Mouse (Mus musculus) hindbrain, embryonic 14.5 days (tissue): ENCODE measurements around the gene Ostf1. TPM values are rescaled to one million over a fixed set of nuclear protein-coding genes. Genes with fewer than 3 reads are reported as not detected.

Experiments
- ATAC-seq: fragments of 200-750 bp; cut with Nextera tagmentation; 2 replicates; pipeline ENCODE4 v1.8.0; 2017; ENCODE audit warnings: moderate number of reproducible peaks, mild to moderate bottlenecking, moderate TSS enrichment, moderate library complexity; ENCODE audit not compliant: low FRiP score
- DNase-seq: peaks from one replicate; pipeline ENCODE4 v3.0.0-alpha.2; 2015; ENCODE audit warnings: low spot score
- H3K27ac ChIP-seq: fragments of 300-500 bp; sonication (generic); 2 replicates; pipeline ENCODE4 v1.5.1; 2014; ENCODE audit warnings: mild to moderate bottlenecking, moderate library complexity
- H3K27me3 ChIP-seq: fragments of 300-500 bp; sonication (generic); 2 replicates; pipeline ENCODE4 v1.6.1; 2014; ENCODE audit warnings: mild to moderate bottlenecking, low read length, mixed read lengths; ENCODE audit not compliant: control insufficient read depth, insufficient read depth
- H3K36me3 ChIP-seq: fragments of 300-500 bp; sonication (generic); replicated peaks from 2 replicates; pipeline ENCODE4 v1.6.1; 2014; ENCODE audit not compliant: control insufficient read depth, insufficient read depth
- H3K4me1 ChIP-seq: fragments of 300-500 bp; sonication (generic); replicated peaks from 2 replicates; pipeline ENCODE4 v1.6.1; 2014; ENCODE audit warnings: antibody characterized with exemption, low read length, mixed read lengths; ENCODE audit not compliant: control insufficient read depth, insufficient read depth
- H3K4me2 ChIP-seq: fragments of 300-500 bp; sonication (generic); replicated peaks from 2 replicates; pipeline ENCODE4 v1.6.1; 2014; ENCODE audit warnings: mild to moderate bottlenecking, moderate library complexity
- H3K4me3 ChIP-seq: fragments of 300-500 bp; sonication (generic); replicated peaks from 2 replicates; pipeline ENCODE4 v1.5.1; 2014; ENCODE audit warnings: mild to moderate bottlenecking, low read length
- H3K9ac ChIP-seq: fragments of 300-500 bp; sonication (generic); 2 replicates; pipeline ENCODE4 v1.6.1; 2014
- H3K9me3 ChIP-seq: fragments of 300-500 bp; sonication (generic); 2 replicates; pipeline ENCODE4 v1.6.1; 2016; ENCODE audit warnings: low read length; ENCODE audit not compliant: control insufficient read depth
- WGBS: fragments of 180-500 bp; shearing (Covaris S2); extraction: QIAGEN DNeasy Blood & Tissue Kit; methylation state at CpG from one replicate; pipeline ENCODE4 v1.1.7; 2014; 5-methylcytosine and 5-hydroxymethylcytosine counted together
- polyA plus RNA-seq: library from polyadenylated mRNA; unstranded; fragments of >200 nt; fragmentation: Nextera tagmentation; extraction: Ambion mirVana; gene quantifications from 2 replicates; pipeline ENCODE4 v1.2.1, GENCODE M21; 2014

The Ostf1 gene
- polyA plus RNA-seq, 1 experiment from 2014 or later = 54.3 TPM

- no peak overlapping the region for H3K9ac ChIP-seq
- ATAC-seq (no peak), DNase-seq (no peak)
- H3K27me3 ChIP-seq = no peaks in the 10 kb centered on the region
- H3K9me3 ChIP-seq = no peaks in the 10 kb centered on the region
- WGBS = 87% methylated on average over 6 of the region's 6 CpGs
- no peak overlapping the region for H3K4me3 ChIP-seq
- H3K27ac ChIP-seq = no peak overlapping the region
- H3K36me3 ChIP-seq = no peaks in the 10 kb centered on the region
- no peak overlapping the region for H3K4me2 ChIP-seq
- H3K4me1 ChIP-seq = no peaks in the 10 kb centered on the region
These were observed 16.9 kb upstream of the Ostf1 start for GRCm38 (mm10) chr19:18648558-18648945.

- H3K4me2 ChIP-seq = no peak overlapping the region
- H3K9me3 ChIP-seq = no peaks in the 10 kb centered on the region
- no peak overlapping the region for H3K9ac ChIP-seq
- DNase-seq = no peak
- no peak overlapping the region for H3K27ac ChIP-seq
- no peaks in the 10 kb centered on the region for H3K27me3 ChIP-seq
- no peak overlapping the region for H3K4me3 ChIP-seq
- no peaks in the 10 kb centered on the region for H3K36me3 ChIP-seq
- WGBS = 85% methylated on average over 9 of the region's 9 CpGs
- no peaks in the 10 kb centered on the region for H3K4me1 ChIP-seq
- no peak for ATAC-seq
These were observed 16.3 kb upstream of the Ostf1 start for GRCm38 (mm10) chr19:18647775-18648557.

GRCm38 (mm10) chr19:18646853-18647420 is 15.3 kb upstream of the Ostf1 start:
- ATAC-seq (no peak), DNase-seq (no peak)
- no peaks in the 10 kb centered on the region for H3K27me3 ChIP-seq
- no peaks in the 10 kb centered on the region for H3K4me1 ChIP-seq
- 49% methylated on average over 5 of the region's 5 CpGs for WGBS
- no peak overlapping the region for H3K4me3 ChIP-seq
- H3K9me3 ChIP-seq = no peaks in the 10 kb centered on the region
- no peak overlapping the region for H3K27ac ChIP-seq
- H3K36me3 ChIP-seq = no peaks in the 10 kb centered on the region
- H3K9ac ChIP-seq = no peak overlapping the region
- H3K4me2 ChIP-seq = no peak overlapping the region

- no peak overlapping the region for H3K9ac ChIP-seq
- no peaks in the 10 kb centered on the region for H3K27me3 ChIP-seq
- H3K27ac ChIP-seq = no peak overlapping the region
- ATAC-seq (no peak), DNase-seq (no peak)
- H3K36me3 ChIP-seq = no peaks in the 10 kb centered on the region
- no peaks in the 10 kb centered on the region for H3K4me1 ChIP-seq
- no peaks in the 10 kb centered on the region for H3K9me3 ChIP-seq
- WGBS = 78% methylated on average over 3 of the region's 3 CpGs
- H3K4me2 ChIP-seq = no peak overlapping the region
- no peak overlapping the region for H3K4me3 ChIP-seq
These were observed 14.8 kb upstream of the Ostf1 start for GRCm38 (mm10) chr19:18646397-18646796.

GRCm38 (mm10) chr19:18644084-18644483 is 12.5 kb upstream of the Ostf1 start:
- no peaks in the 10 kb centered on the region for H3K9me3 ChIP-seq
- no peaks in the 10 kb centered on the region for H3K4me1 ChIP-seq
- ATAC-seq (no peak), DNase-seq (no peak)
- H3K4me2 ChIP-seq = no peak overlapping the region
- no peaks in the 10 kb centered on the region for H3K27me3 ChIP-seq
- H3K4me3 ChIP-seq = no peak overlapping the region
- H3K36me3 ChIP-seq = no peaks in the 10 kb centered on the region
- H3K9ac ChIP-seq = no peak overlapping the region
- H3K27ac ChIP-seq = no peak overlapping the region
- 84% methylated on average over 6 of the region's 6 CpGs for WGBS

- H3K27me3 ChIP-seq = no peaks in the 10 kb centered on the region
- no peaks in the 10 kb centered on the region for H3K9me3 ChIP-seq
- no peak for ATAC-seq
- no peak overlapping the region for H3K4me2 ChIP-seq
- no peaks in the 10 kb centered on the region for H3K36me3 ChIP-seq
- DNase-seq = no peak
- 45% methylated on average over 4 of the region's 4 CpGs for WGBS
- H3K4me3 ChIP-seq = no peak overlapping the region
- H3K27ac ChIP-seq = no peak overlapping the region
- no peaks in the 10 kb centered on the region for H3K4me1 ChIP-seq
- H3K9ac ChIP-seq = no peak overlapping the region
These were observed 11.8 kb upstream of the Ostf1 start for GRCm38 (mm10) chr19:18643411-18643810.

- Histone ChIP-seq H3K27me3 (no peaks in the 10 kb centered on the region), H3K36me3 (no peaks in the 10 kb centered on the region), H3K9me3 (no peaks in the 10 kb centered on the region), H3K4me3 (no peak overlapping the region), H3K9ac (no peak overlapping the region), H3K4me2 (no peak overlapping the region), H3K4me1 (no peaks in the 10 kb centered on the region), H3K27ac (no peak overlapping the region)
- 81% methylated on average over 4 of the region's 4 CpGs for WGBS
- DNase-seq (no peak), ATAC-seq (no peak)
These were observed 9.4 kb upstream of the Ostf1 start for GRCm38 (mm10) chr19:18641001-18641400.

- Histone ChIP-seq H3K27ac (no peak overlapping the region), H3K27me3 (no peaks in the 10 kb centered on the region), H3K4me3 (no peak overlapping the region), H3K9me3 (no peaks in the 10 kb centered on the region), H3K4me2 (no peak overlapping the region), H3K4me1 (no peaks in the 10 kb centered on the region), H3K9ac (no peak overlapping the region), H3K36me3 (no peaks in the 10 kb centered on the region)
- DNase-seq (no peak), ATAC-seq (no peak)
- 37% methylated on average over 2 of the region's 2 CpGs for whole genome bisulfite sequencing
These were observed 7.9 kb upstream of the Ostf1 start for GRCm38 (mm10) chr19:18639552-18639951.

- Histone ChIP-seq H3K27ac (no peak overlapping the region), H3K4me2 (no peak overlapping the region), H3K4me3 (no peak overlapping the region), H3K36me3 (no peaks in the 10 kb centered on the region), H3K4me1 (no peaks in the 10 kb centered on the region), H3K9ac (no peak overlapping the region), H3K9me3 (no peaks in the 10 kb centered on the region), H3K27me3 (no peaks in the 10 kb centered on the region)
- 72% methylated on average over 5 of the region's 5 CpGs for WGBS
- DNase-seq (no peak), ATAC-seq (no peak)
These were observed 7.3 kb upstream of the Ostf1 start for GRCm38 (mm10) chr19:18638949-18639348.
